Mouse (Mus musculus): ENCODE data around the gene Yars. TPM values are rescaled to one million over a fixed set of nuclear protein-coding genes. Genes with fewer than 3 reads are reported as not detected.
A peak's percentile ranks its signal among the peaks of the same experiment; 100 is the strongest.
"Not testable (repeated sequence)": the region's sequence is repeated elsewhere in the genome, so short reads cannot be mapped to it uniquely, and the experiment has no call there.

Gene Yars
- polyA plus RNA-seq, 1 experiment = 16.3 TPM

DNA sequence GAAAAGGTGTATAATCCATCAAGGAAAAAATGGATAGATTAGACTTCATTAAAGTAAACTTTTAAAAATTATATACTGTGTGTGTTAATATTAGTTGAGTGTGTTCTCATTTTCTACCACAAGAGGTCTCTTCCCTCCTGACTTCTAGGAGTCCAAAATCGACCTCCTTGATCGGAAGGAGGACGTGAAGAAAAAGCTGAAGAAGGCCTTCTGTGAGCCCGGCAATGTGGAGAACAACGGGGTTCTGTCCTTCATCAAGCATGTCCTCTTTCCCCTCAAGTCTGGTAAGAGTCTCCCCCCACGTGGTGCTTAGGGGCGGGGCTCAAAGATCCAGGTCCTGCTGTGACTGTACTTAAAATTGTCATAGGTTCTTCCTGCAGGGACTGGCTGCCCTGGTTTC is 19.9 kb downstream of the Yars start:
- H3K4me1 ChIP-seq (ENCODE audit: control insufficient read depth, insufficient read depth, low read length) = no peaks in the 10 kb centered on the region
- WGBS = 42% methylated on average over 7 of the region's 7 CpGs
- DNase-seq = peak; percentile 34
- no peaks in the 10 kb centered on the region; the same call in 1 of the 2 replicates for H3K36me3 ChIP-seq (ENCODE audit: control insufficient read depth, insufficient read depth, low read length)
- H3K4me3 ChIP-seq (ENCODE audit: insufficient read depth, low read depth, low read length) = no peak overlapping the region
- no peaks in the 10 kb centered on the region for H3K27me3 ChIP-seq (replicated peaks; ENCODE audit: control insufficient read depth, insufficient read depth, low read length)
- H3K27ac ChIP-seq (ENCODE audit: insufficient read depth, low read depth, low read length) = no peak overlapping the region
- peak; percentile 34; the same call in 1 of the 2 replicates for TF ChIP-seq CTCF (conservative IDR thresholded peaks at IDR 0.05; ENCODE audit: insufficient read depth, insufficient read length, low read depth, low read length)
- no peak for TF ChIP-seq POLR2A (IDR thresholded peaks at IDR 0.05; ENCODE audit: low read depth, low read length)

DNA sequence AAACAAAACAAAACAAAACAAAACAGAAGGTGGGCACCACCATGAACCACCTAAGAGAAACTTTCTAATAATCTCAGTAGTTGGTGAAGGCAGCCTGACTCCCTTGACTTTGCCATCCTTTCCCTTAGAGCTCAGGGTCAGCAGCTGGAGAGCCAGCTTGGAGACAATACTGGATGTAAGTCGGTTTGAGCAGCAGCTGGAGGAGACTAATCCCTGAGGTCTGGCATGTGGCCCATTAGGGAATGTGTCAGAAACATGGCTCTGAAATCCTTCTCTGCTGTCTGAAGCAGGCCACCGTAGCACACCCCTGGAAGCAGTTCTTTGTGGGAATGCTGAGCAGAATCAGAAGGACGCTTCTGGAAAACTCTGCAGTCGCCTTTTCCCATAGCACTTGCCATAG is 21.9 kb downstream of the Yars start:
- Histone ChIP-seq H3K4me1 (ENCODE audit: control insufficient read depth, insufficient read depth, low read length) (no peaks in the 10 kb centered on the region), H3K36me3 (ENCODE audit: control insufficient read depth, insufficient read depth, low read length) (no peaks in the 10 kb centered on the region; the same call in 1 of the 2 replicates), H3K27me3 (replicated peaks; ENCODE audit: control insufficient read depth, insufficient read depth, low read length) (no peaks in the 10 kb centered on the region), H3K27ac (ENCODE audit: insufficient read depth, low read depth, low read length) (no peak overlapping the region), H3K4me3 (ENCODE audit: insufficient read depth, low read depth, low read length) (no peak overlapping the region)
- no peak for DNase-seq
- 80% methylated on average over 4 of the region's 4 CpGs for WGBS
- TF ChIP-seq CTCF (conservative IDR thresholded peaks at IDR 0.05; ENCODE audit: insufficient read depth, insufficient read length, low read depth, low read length) (no peak), POLR2A (IDR thresholded peaks at IDR 0.05; ENCODE audit: low read depth, low read length) (no peak)

DNA sequence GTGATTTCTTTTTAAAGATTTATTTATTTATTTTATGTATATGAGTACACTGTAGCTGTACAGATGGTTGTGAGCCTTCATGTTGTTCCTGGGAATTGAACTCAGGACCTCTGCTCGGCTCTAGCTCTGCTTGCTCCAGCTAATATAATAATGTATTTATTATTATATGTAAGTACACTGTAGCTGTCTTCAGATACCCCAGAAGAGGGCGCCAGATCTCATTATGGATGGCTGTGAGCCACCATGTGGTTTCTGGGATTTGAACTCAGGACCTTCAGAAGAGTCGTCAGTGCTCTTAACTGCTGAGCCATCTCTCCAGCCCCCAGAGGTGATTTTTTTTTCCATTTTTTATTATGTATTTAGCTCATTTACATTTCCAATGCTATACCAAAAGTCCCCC is 22.9 kb downstream of the Yars start:
- H3K4me3 ChIP-seq (ENCODE audit: insufficient read depth, low read depth, low read length); H3K4me1 ChIP-seq (ENCODE audit: control insufficient read depth, insufficient read depth, low read length); H3K27ac ChIP-seq (ENCODE audit: insufficient read depth, low read depth, low read length); H3K27me3 ChIP-seq (replicated peaks; ENCODE audit: control insufficient read depth, insufficient read depth, low read length); H3K36me3 ChIP-seq (ENCODE audit: control insufficient read depth, insufficient read depth, low read length): not testable (repeated sequence)
- peak; percentile 45 for DNase-seq
- TF ChIP-seq CTCF (conservative IDR thresholded peaks at IDR 0.05; ENCODE audit: insufficient read depth, insufficient read length, low read depth, low read length) = 0 out of 2 replicates have a peak, but pooled peaks have one; percentile 19
- 78% methylated on average over 3 of the region's 3 CpGs for WGBS

DNA sequence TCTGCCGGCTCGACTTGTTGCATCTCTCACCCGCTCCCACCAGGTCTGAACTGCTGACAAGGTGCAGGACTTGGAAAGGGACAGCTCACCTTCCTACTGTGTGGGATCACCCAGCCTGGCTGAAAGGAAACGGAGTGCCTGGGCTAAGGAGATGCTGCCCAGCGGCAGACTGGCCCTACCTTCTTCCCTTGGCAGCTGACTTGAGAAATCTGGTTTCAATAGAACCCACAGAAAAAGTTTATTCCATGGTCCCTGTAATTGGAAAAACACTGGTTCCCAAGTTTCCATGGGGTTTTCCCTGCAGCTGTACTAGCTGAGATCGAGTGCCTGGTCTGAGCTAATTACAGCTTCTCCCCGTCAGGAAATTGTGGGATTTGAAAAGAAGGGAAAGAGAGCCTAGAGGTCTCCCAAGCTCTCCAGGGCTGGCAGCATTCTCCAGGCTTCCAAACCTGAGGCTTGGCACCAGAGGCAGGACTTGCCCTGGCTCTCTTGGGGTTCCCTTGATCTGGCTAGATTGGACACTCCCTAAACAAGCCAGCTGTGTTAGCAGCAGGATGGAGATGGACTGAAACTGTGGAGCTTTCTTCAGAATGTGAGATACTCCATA is 29.1 kb downstream of the Yars start:
- Histone ChIP-seq H3K4me3 (ENCODE audit: insufficient read depth, low read depth, low read length) (no peak overlapping the region), H3K27me3 (replicated peaks; ENCODE audit: control insufficient read depth, insufficient read depth, low read length) (no peaks in the 10 kb centered on the region), H3K4me1 (ENCODE audit: control insufficient read depth, insufficient read depth, low read length) (no peaks in the 10 kb centered on the region), H3K36me3 (ENCODE audit: control insufficient read depth, insufficient read depth, low read length) (peaks cover 2% of the 10 kb centered on the region), H3K27ac (ENCODE audit: insufficient read depth, low read depth, low read length) (no peak overlapping the region)
- 76% methylated on average over 7 of the region's 7 CpGs for WGBS
- no peak for DNase-seq
- TF ChIP-seq CTCF (conservative IDR thresholded peaks at IDR 0.05; ENCODE audit: insufficient read depth, insufficient read length, low read depth, low read length) = no peak
- TF ChIP-seq POLR2A (IDR thresholded peaks at IDR 0.05; ENCODE audit: low read depth, low read length) = no peak

DNA sequence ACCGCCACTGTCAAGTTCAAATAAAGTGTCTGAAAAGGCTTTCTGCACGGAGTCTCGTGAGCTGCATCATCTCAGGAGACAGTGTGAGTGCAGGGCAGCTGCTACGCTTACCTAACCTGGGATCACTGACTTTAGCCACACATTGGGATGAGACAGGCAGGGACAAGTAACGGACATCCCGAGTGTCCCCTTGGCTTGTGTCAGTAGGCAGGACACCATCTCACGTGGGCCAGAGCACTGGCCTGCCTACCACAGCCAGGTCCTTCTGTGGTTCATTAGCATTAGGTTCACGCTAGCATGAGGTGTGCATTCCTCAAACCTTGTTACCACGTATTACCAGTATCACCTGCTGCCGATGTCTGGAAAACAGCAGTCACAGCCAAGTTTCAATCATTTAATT is 29.6 kb downstream of the Yars start:
- no peak for DNase-seq
- Histone ChIP-seq H3K4me1 (ENCODE audit: control insufficient read depth, insufficient read depth, low read length) (no peaks in the 10 kb centered on the region), H3K4me3 (ENCODE audit: insufficient read depth, low read depth, low read length) (no peak overlapping the region), H3K27me3 (replicated peaks; ENCODE audit: control insufficient read depth, insufficient read depth, low read length) (no peaks in the 10 kb centered on the region), H3K27ac (ENCODE audit: insufficient read depth, low read depth, low read length) (no peak overlapping the region), H3K36me3 (ENCODE audit: control insufficient read depth, insufficient read depth, low read length) (peaks cover 2% of the 10 kb centered on the region)
- TF ChIP-seq CTCF (conservative IDR thresholded peaks at IDR 0.05; ENCODE audit: insufficient read depth, insufficient read length, low read depth, low read length) = no peak
- TF ChIP-seq POLR2A (IDR thresholded peaks at IDR 0.05; ENCODE audit: low read depth, low read length) = no peak
- WGBS = 77% methylated on average over 10 of the region's 10 CpGs

DNA sequence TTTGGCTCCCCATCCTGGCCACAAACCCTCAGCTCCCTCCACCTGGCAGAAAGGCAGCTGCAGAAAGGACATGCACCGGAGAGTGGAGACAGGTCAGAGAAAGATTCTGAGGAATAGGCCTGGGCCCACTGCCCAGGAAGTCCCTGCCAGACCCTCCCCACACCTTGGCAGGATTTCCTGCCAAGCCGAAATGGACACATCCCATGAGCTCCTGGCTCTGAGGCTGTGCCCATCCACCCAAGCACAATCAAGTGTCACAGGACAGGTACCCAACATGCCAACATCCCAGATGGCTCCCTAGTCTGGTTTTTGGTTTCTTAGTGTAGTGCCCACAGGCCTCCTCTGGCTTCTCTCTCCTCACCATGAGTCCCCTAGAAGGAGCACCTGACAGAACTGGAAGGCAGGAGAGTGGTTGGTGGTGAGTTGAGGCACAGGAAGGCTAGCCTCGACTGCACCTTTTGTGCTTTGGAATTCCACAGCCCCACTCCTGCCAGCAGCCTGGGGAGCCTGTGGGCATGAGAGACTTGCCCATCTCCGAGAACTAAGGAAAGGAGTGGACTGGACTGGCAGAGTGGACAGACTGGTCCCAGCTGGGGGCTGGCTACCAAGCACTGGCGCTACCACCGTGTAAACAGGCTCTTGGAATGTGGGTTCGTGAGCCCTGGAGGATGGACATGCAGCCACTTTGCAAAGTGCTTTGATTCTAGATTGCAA is 31.0 kb downstream of the Yars start:
- Histone ChIP-seq H3K27me3 (replicated peaks; ENCODE audit: control insufficient read depth, insufficient read depth, low read length) (no peaks in the 10 kb centered on the region), H3K4me1 (ENCODE audit: control insufficient read depth, insufficient read depth, low read length) (no peaks in the 10 kb centered on the region), H3K27ac (ENCODE audit: insufficient read depth, low read depth, low read length) (no peak overlapping the region), H3K36me3 (ENCODE audit: control insufficient read depth, insufficient read depth, low read length) (peaks cover 2% of the 10 kb centered on the region), H3K4me3 (ENCODE audit: insufficient read depth, low read depth, low read length) (no peak overlapping the region)
- TF ChIP-seq POLR2A (IDR thresholded peaks at IDR 0.05; ENCODE audit: low read depth, low read length) (no peak), CTCF (conservative IDR thresholded peaks at IDR 0.05; ENCODE audit: insufficient read depth, insufficient read length, low read depth, low read length) (no peak)
- WGBS = 62% methylated on average over 7 of the region's 7 CpGs
- no peak for DNase-seq

DNA sequence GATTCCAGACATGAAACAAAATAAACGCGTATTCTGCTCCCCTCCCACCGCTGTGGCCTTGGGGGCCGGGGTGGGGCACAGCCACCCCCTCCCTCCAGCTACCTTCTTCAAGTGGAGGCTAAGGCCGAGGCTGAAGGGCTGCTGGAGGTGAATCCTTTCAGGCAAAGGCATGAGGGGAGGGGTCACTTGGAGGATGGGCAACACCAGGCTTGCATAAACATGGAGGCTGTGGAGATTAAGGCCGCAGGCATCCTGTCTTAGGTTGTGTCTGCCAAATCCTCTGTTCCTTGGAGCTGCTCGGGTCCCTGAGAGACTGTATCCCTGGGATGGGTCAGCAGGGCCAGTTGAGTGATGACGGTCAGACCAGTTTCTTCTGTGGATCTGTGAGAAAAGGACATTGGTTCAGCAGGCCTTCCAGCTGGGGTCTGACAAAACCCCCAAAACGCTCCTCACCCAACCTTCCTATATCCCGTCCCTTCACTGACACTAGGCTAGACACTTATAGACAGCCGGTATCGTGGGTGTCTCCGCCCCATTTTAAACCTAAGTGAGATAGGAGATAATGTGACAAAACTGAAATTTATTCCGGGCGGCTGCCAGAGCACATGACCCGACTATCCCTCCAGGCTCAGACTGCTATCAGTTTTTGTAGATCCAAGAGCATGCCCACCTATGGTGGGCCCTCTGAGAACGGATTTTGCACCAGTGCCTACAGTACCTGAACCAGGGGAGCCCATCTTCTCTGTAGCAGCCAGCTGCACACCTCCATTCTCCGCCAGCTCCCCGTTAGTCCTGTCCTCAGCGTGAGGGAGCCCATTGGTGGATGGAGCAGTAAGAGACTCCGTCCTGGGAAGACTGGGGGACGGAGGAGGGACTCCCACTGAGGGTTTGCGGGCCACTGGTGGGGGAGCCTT is 31.8 kb downstream of the Yars start:
- no peak for DNase-seq
- TF ChIP-seq POLR2A (IDR thresholded peaks at IDR 0.05; ENCODE audit: low read depth, low read length) = no peak
- TF ChIP-seq CTCF (conservative IDR thresholded peaks at IDR 0.05; ENCODE audit: insufficient read depth, insufficient read length, low read depth, low read length) = no peak
- Histone ChIP-seq H3K36me3 (ENCODE audit: control insufficient read depth, insufficient read depth, low read length) (peaks cover 2% of the 10 kb centered on the region), H3K27me3 (replicated peaks; ENCODE audit: control insufficient read depth, insufficient read depth, low read length) (no peaks in the 10 kb centered on the region), H3K4me1 (ENCODE audit: control insufficient read depth, insufficient read depth, low read length) (no peaks in the 10 kb centered on the region), H3K4me3 (ENCODE audit: insufficient read depth, low read depth, low read length) (no peak overlapping the region), H3K27ac (ENCODE audit: insufficient read depth, low read depth, low read length) (no peak overlapping the region)
- 83% methylated on average over 23 of the region's 23 CpGs for WGBS

Measured in kidney, adult 2 months (tissue).